Mouse (Mus musculus) cerebellum, adult 9-11 months (tissue): ENCODE measurements around the gene Fam240b.

ENCODE experiments used
- DNase-seq: peaks from one replicate; pipeline ENCODE4 v3.0.0; 2022

Gene Fam240b

DNA sequence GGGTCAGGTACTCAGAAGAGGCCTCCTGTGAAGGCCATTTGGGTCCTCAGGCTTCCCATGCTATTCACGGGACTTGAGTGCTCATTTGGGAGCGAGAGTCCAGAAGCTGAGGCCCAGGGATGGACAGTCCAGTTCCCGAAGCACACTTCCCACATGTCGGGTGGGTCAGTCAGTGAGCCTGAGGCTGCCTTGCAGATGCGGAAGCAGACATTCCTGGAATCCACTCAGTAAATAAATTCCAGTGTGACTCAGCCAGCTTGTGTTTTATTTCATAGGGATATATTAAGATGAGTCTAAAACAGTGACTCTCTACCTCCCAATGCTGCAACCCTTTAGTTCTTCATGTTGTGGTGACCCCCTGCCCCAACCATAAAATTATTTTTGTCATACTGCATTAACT lies 58.1 kb downstream of the Fam240b start:
- DNase-seq: no peak

DNA sequence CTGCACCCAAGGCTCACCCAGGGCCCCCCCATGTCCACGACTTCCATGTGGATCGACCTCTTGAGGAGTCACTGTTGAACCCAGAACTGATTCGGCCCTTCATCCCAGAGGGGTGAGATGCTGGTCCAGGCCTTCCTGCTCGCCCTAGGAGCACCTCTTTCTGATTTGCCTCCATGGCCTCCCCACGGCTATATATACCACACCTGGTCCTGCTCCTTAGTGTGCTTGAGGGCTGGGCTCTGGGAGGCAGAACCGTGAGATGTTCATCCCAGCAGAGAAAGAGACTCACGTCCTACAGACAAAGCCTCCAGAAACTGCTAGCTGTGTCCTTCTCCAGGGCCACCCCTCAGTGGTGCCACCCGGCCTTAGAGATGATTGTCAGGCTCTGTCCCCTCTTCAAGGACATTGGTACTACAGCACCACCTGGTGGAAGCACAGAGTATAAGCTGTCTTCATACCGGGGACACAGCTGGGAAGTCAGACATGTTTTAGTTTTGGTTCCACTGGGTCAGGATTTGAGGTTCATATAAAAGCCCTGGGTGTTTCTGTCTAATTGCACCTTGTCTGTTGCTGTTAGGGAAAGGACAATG lies 58.6 kb downstream of the Fam240b start:
- peak; percentile 74 for DNase-seq

DNA sequence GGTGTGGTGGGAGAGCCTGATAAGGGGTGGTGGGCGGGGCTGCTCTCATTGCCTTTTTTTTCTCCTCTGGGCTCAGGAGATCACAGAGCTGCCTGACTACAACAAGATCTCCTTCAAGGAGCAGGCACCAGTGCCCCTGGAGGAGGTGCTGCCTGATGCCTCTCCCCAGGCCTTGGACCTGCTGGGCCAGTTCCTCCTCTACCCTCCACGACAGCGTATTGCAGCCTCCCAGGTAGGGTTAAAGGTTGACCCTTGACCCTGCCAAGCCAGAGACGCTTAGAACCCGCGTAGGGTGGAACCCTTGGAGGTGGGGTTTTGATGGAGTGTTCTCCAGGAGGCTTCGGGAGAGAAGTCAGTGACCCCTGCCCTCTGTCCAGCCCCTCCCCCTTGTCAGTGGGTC lies 59.8 kb downstream of the Fam240b start:
- DNase-seq: no peak

DNA sequence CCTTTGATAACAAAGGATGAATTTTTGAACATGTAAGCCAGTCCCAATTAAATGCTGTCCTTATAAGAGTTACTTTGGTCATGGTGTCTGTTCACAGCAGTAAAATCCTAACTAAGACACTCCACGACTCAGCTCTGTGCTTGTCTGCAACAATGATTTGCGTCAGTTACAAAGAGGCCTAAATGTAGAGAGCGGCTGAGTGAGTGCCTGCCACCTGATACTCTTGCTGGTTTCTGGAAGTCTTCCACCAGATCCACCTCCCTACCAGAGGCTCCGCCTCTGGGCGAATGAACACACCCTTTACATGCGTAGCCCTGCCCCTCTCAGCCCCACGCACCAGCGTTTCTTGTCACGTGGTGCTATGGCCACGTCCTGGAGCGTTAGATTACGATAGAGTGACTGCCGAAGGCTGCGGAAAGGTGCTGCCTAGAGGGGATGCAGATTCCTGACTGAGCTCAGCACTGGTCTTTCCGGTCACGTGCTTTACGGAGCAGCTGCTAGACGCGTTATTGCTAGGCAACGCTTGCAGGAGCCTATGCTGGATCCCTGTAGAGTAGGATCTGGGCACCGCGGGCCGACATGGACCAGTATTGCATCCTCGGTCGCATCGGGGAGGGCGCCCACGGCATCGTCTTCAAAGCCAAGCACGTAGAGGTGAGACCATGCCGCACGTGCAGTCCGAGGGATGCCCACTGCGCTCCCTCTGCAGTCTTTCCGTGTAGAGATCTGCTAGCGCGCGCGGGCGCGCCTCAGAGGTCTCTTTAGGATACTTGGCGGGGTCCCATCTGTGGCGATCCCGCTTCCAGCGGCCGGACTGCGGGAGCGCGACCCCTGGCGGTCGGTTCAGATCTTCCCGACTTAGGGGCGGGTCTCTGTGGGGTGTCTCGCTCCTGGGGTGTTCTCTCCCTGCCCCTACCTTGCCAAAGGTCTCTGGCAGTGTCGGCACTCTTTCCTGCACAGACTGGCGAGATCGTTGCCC lies 65.3 kb downstream of the Fam240b start, which contains the start of gene Cdk20:
TSS of gene Cdk20 (plus strand) at position 298 of the 979 bp plus-strand sequence.
- DNase-seq: peak; percentile 97
